Mouse (Mus musculus): ENCODE measurements around the gene Gm49486. TPM values are rescaled to one million over a fixed set of nuclear protein-coding genes. Genes with fewer than 3 reads are reported as not detected.

Gm49486 gene
- polyA plus RNA-seq, 1 experiment from 2014 or later: 1.5 TPM

GRCm38 (mm10) chr15:79271124-79271746, 42.0 kb downstream of the Gm49486 start:
- Histone ChIP-seq H3K27me3 (ENCODE audit: control insufficient read depth, insufficient read depth, low read length) (no peaks in the 10 kb centered on the region), H3K4me3 (ENCODE audit: low read depth, low read length) (peak overlapping the region; percentile 31)
- ATAC-seq (ENCODE audit: low read depth): 0 out of 2 replicates have a peak, but pooled peaks have one; percentile 44

GRCm38 (mm10) chr15:79273020-79273419, 43.8 kb downstream of the Gm49486 start:
- Histone ChIP-seq H3K4me1 (ENCODE audit: control insufficient read depth, insufficient read depth, low read length) (peaks cover 13% of the 10 kb centered on the region; the same call in 1 of the 2 replicates), H3K4me2 (ENCODE audit: low read depth, low read length) (no peak overlapping the region), H3K36me3 (ENCODE audit: control insufficient read depth, insufficient read depth, low read length) (no peaks in the 10 kb centered on the region), H3K27ac (ENCODE audit: low read depth, low read length) (no peak overlapping the region), H3K9me3 (ENCODE audit: control insufficient read depth, low read length) (no peaks in the 10 kb centered on the region; the same call in 1 of the 2 replicates), H3K4me3 (ENCODE audit: low read depth, low read length) (no peak overlapping the region), H3K9ac (replicated peaks; ENCODE audit: low read depth, low read length) (no peak overlapping the region), H3K27me3 (ENCODE audit: control insufficient read depth, insufficient read depth, low read length) (no peaks in the 10 kb centered on the region)
- WGBS: 42% methylated on average over 10 of the region's 10 CpGs
- ATAC-seq (ENCODE audit: low read depth): no peak

More at GRCm38 (mm10) chr15:79271124-79271746, 42.0 kb downstream of the Gm49486 start:
- Histone ChIP-seq H3K36me3 (ENCODE audit: control insufficient read depth, insufficient read depth, low read length) (no peaks in the 10 kb centered on the region), H3K9me3 (ENCODE audit: control insufficient read depth, low read length) (no peaks in the 10 kb centered on the region), H3K4me1 (ENCODE audit: control insufficient read depth, insufficient read depth, low read length) (peaks cover 13% of the 10 kb centered on the region; the same call in 1 of the 2 replicates), H3K9ac (replicated peaks; ENCODE audit: low read depth, low read length) (0 out of 2 replicates have a peak overlapping the region, but pooled peaks have one; percentile 11), H3K27ac (ENCODE audit: low read depth, low read length) (no peak overlapping the region), H3K4me2 (ENCODE audit: low read depth, low read length) (peak overlapping the region; percentile 89)
- WGBS: 14% methylated on average over 17 of the region's 17 CpGs

GRCm38 (mm10) chr15:79277728-79278127, 48.5 kb downstream of the Gm49486 start:
- no peak overlapping the region for H3K4me2 ChIP-seq (ENCODE audit: low read depth, low read length)
- WGBS: 71% methylated on average over 10 of the region's 10 CpGs
- no peaks in the 10 kb centered on the region for H3K4me1 ChIP-seq (ENCODE audit: control insufficient read depth, insufficient read depth, low read length)
- no peak overlapping the region for H3K9ac ChIP-seq (replicated peaks; ENCODE audit: low read depth, low read length)
- no peaks in the 10 kb centered on the region for H3K27me3 ChIP-seq (ENCODE audit: control insufficient read depth, insufficient read depth, low read length)
- ATAC-seq (ENCODE audit: low read depth): no peak
- no peak overlapping the region for H3K27ac ChIP-seq (ENCODE audit: low read depth, low read length)
- H3K36me3 ChIP-seq (ENCODE audit: control insufficient read depth, insufficient read depth, low read length): no peaks in the 10 kb centered on the region
- no peak overlapping the region for H3K4me3 ChIP-seq (ENCODE audit: low read depth, low read length)
- H3K9me3 ChIP-seq (ENCODE audit: control insufficient read depth, low read length): no peaks in the 10 kb centered on the region; the same call in 1 of the 2 replicates

- Histone ChIP-seq H3K36me3 (ENCODE audit: control insufficient read depth, insufficient read depth, low read length) (no peaks in the 10 kb centered on the region), H3K27ac (ENCODE audit: low read depth, low read length) (no peak overlapping the region), H3K9me3 (ENCODE audit: control insufficient read depth, low read length) (no peaks in the 10 kb centered on the region; the same call in 1 of the 2 replicates), H3K4me2 (ENCODE audit: low read depth, low read length) (no peak overlapping the region), H3K4me3 (ENCODE audit: low read depth, low read length) (no peak overlapping the region), H3K27me3 (ENCODE audit: control insufficient read depth, insufficient read depth, low read length) (no peaks in the 10 kb centered on the region), H3K4me1 (ENCODE audit: control insufficient read depth, insufficient read depth, low read length) (no peaks in the 10 kb centered on the region), H3K9ac (replicated peaks; ENCODE audit: low read depth, low read length) (no peak overlapping the region)
- no peak for ATAC-seq (ENCODE audit: low read depth)
- 19% methylated on average over 6 of the region's 6 CpGs for WGBS
Observed at GRCm38 (mm10) chr15:79280209-79280608, 51.0 kb downstream of the Gm49486 start.

GRCm38 (mm10) chr15:79280850-79281249, 51.7 kb downstream of the Gm49486 start:
- H3K4me2 ChIP-seq (ENCODE audit: low read depth, low read length): no peak overlapping the region
- no peaks in the 10 kb centered on the region for H3K36me3 ChIP-seq (ENCODE audit: control insufficient read depth, insufficient read depth, low read length)
- no peak overlapping the region for H3K4me3 ChIP-seq (ENCODE audit: low read depth, low read length)
- no peaks in the 10 kb centered on the region; the same call in 1 of the 2 replicates for H3K9me3 ChIP-seq (ENCODE audit: control insufficient read depth, low read length)
- H3K4me1 ChIP-seq (ENCODE audit: control insufficient read depth, insufficient read depth, low read length): no peaks in the 10 kb centered on the region
- H3K27me3 ChIP-seq (ENCODE audit: control insufficient read depth, insufficient read depth, low read length): no peaks in the 10 kb centered on the region
- ATAC-seq (ENCODE audit: low read depth): no peak
- H3K9ac ChIP-seq (replicated peaks; ENCODE audit: low read depth, low read length): no peak overlapping the region
- no peak overlapping the region for H3K27ac ChIP-seq (ENCODE audit: low read depth, low read length)
- 67% methylated on average over 5 of the region's 5 CpGs for WGBS

GRCm38 (mm10) chr15:79281389-79281788, 52.2 kb downstream of the Gm49486 start:
- 94% methylated on average over 1 of the region's 1 CpGs for WGBS
- Histone ChIP-seq H3K4me1 (ENCODE audit: control insufficient read depth, insufficient read depth, low read length) (no peaks in the 10 kb centered on the region), H3K36me3 (ENCODE audit: control insufficient read depth, insufficient read depth, low read length) (no peaks in the 10 kb centered on the region), H3K4me3 (ENCODE audit: low read depth, low read length) (no peak overlapping the region), H3K9ac (replicated peaks; ENCODE audit: low read depth, low read length) (no peak overlapping the region), H3K27ac (ENCODE audit: low read depth, low read length) (no peak overlapping the region), H3K27me3 (ENCODE audit: control insufficient read depth, insufficient read depth, low read length) (no peaks in the 10 kb centered on the region), H3K9me3 (ENCODE audit: control insufficient read depth, low read length) (no peaks in the 10 kb centered on the region; the same call in 1 of the 2 replicates), H3K4me2 (ENCODE audit: low read depth, low read length) (no peak overlapping the region)
- no peak for ATAC-seq (ENCODE audit: low read depth)

- Histone ChIP-seq H3K4me3 (ENCODE audit: low read depth, low read length) (no peak overlapping the region), H3K27me3 (ENCODE audit: control insufficient read depth, insufficient read depth, low read length) (no peaks in the 10 kb centered on the region), H3K27ac (ENCODE audit: low read depth, low read length) (no peak overlapping the region), H3K36me3 (ENCODE audit: control insufficient read depth, insufficient read depth, low read length) (no peaks in the 10 kb centered on the region), H3K9ac (replicated peaks; ENCODE audit: low read depth, low read length) (no peak overlapping the region), H3K4me1 (ENCODE audit: control insufficient read depth, insufficient read depth, low read length) (no peaks in the 10 kb centered on the region), H3K4me2 (ENCODE audit: low read depth, low read length) (no peak overlapping the region), H3K9me3 (ENCODE audit: control insufficient read depth, low read length) (no peaks in the 10 kb centered on the region)
- no peak for ATAC-seq (ENCODE audit: low read depth)
- 81% methylated on average over 5 of the region's 5 CpGs for WGBS
Observed at GRCm38 (mm10) chr15:79282434-79282833, 53.2 kb downstream of the Gm49486 start.

- Histone ChIP-seq H3K4me2 (ENCODE audit: low read depth, low read length) (no peak overlapping the region), H3K4me1 (ENCODE audit: control insufficient read depth, insufficient read depth, low read length) (no peaks in the 10 kb centered on the region), H3K27ac (ENCODE audit: low read depth, low read length) (no peak overlapping the region), H3K9ac (replicated peaks; ENCODE audit: low read depth, low read length) (no peak overlapping the region), H3K27me3 (ENCODE audit: control insufficient read depth, insufficient read depth, low read length) (no peaks in the 10 kb centered on the region), H3K4me3 (ENCODE audit: low read depth, low read length) (no peak overlapping the region), H3K36me3 (ENCODE audit: control insufficient read depth, insufficient read depth, low read length) (no peaks in the 10 kb centered on the region), H3K9me3 (ENCODE audit: control insufficient read depth, low read length) (no peaks in the 10 kb centered on the region)
- no peak for ATAC-seq (ENCODE audit: low read depth)
- 86% methylated on average over 4 of the region's 4 CpGs for WGBS
Observed at GRCm38 (mm10) chr15:79283371-79283770, 54.2 kb downstream of the Gm49486 start.

GRCm38 (mm10) chr15:79285399-79285798, 56.2 kb downstream of the Gm49486 start, which contains the start of gene Baiap2l2:
Gene Baiap2l2, minus strand, starts transcription at chr15:79285537.
- no peaks in the 10 kb centered on the region for H3K36me3 ChIP-seq (ENCODE audit: control insufficient read depth, insufficient read depth, low read length)
- H3K4me1 ChIP-seq (ENCODE audit: control insufficient read depth, insufficient read depth, low read length): no peaks in the 10 kb centered on the region
- no peak within 1 kb of the TSS for H3K4me3 ChIP-seq (ENCODE audit: low read depth, low read length)
- no peak within 1 kb of the TSS for H3K4me2 ChIP-seq (ENCODE audit: low read depth, low read length)
- H3K9ac ChIP-seq (replicated peaks; ENCODE audit: low read depth, low read length): no peak within 1 kb of the TSS
- H3K27me3 ChIP-seq (ENCODE audit: control insufficient read depth, insufficient read depth, low read length): no peaks in the 10 kb centered on the region
- 72% methylated on average over 10 of the region's 10 CpGs for WGBS
- no peaks in the 10 kb centered on the region for H3K9me3 ChIP-seq (ENCODE audit: control insufficient read depth, low read length)
- no peak for ATAC-seq (ENCODE audit: low read depth)
- no peak within 1 kb of the TSS for H3K27ac ChIP-seq (ENCODE audit: low read depth, low read length)

Data from neural tube, embryonic 14.5 days (tissue).